Mouse (Mus musculus): ENCODE data around the gene Tfeb. TPM values are rescaled to one million over a fixed set of nuclear protein-coding genes. Genes with fewer than 3 reads are reported as not detected.

The Tfeb gene
- polyA plus RNA-seq, 1 experiment from 2014 or later, result 3.0 TPM

DNA sequence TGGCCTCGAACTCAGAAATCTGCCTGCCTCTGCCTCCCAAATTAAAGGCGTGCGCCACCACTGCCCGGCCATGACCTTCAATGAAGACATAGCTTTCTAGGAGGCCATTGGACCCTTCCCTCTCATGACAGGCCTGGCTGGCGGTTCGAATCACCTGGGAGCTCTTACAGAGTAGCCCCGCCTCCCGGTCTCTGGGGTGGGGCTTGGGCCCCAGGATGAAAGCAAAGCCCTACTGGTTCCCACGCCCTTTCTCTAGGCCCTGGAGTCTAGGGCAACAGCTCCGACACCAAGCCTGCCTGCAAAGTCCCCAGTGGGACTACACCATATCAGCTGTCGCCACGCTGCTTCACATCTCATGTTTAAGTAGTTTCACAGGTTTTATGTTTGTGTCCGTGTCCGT is 7.3 kb downstream of the Tfeb start:
- ATAC-seq (ENCODE audit: low FRiP score, low read depth), result no peak
- WGBS, result 93% methylated on average over 14 of the region's 14 CpGs

DNA sequence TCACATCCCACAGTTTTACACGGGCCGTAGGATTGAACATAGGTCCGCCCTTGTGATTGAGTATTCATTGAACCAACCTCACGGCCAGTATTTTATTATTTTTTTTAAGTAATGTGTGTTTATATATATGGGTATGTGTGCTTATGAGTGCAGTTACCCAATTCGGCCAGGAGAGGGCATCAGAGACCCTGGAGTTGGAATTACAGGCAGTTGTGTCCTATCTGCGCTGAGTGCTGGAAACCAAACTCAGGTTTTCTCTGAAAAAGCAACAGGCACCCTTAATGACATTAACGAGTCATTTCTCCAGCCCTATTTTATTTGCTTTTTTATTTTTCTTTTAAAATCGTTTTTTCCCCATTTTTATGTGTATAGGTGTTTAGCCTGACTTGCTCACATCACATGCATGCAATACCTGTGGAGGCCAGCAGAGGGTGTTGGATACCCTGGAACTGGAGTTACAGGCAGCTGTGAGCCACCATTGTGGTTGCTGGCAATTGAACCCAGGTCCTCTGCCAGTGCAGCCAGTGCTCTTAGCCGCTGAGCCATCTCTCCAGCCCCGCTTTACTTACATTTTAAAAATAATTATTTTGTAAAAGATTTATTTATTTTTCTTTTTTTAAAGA is 8.0 kb downstream of the Tfeb start:
- no peak overlapping the region for H3K4me2 ChIP-seq (replicated peaks)
- H3K4me1 ChIP-seq, result no peaks in the 10 kb centered on the region
- no peaks in the 10 kb centered on the region for H3K36me3 ChIP-seq
- no peaks in the 10 kb centered on the region for H3K9me3 ChIP-seq
- no peak for ATAC-seq (ENCODE audit: low FRiP score, low read depth)
- H3K27me3 ChIP-seq, result peaks cover 20% of the 10 kb centered on the region
- H3K4me3 ChIP-seq, result no peak overlapping the region
- H3K9ac ChIP-seq (replicated peaks), result no peak overlapping the region
- no peak overlapping the region for H3K27ac ChIP-seq (replicated peaks)
- WGBS, result 89% methylated on average over 10 of the region's 10 CpGs

More for the DNA sequence above, 7.3 kb downstream of the Tfeb start:
- Histone ChIP-seq H3K9ac (replicated peaks) (no peak overlapping the region), H3K27me3 (peaks cover 28% of the 10 kb centered on the region), H3K27ac (replicated peaks) (no peak overlapping the region), H3K4me3 (no peak overlapping the region), H3K9me3 (no peaks in the 10 kb centered on the region), H3K4me1 (peaks cover 6% of the 10 kb centered on the region), H3K4me2 (replicated peaks) (no peak overlapping the region), H3K36me3 (no peaks in the 10 kb centered on the region)

DNA sequence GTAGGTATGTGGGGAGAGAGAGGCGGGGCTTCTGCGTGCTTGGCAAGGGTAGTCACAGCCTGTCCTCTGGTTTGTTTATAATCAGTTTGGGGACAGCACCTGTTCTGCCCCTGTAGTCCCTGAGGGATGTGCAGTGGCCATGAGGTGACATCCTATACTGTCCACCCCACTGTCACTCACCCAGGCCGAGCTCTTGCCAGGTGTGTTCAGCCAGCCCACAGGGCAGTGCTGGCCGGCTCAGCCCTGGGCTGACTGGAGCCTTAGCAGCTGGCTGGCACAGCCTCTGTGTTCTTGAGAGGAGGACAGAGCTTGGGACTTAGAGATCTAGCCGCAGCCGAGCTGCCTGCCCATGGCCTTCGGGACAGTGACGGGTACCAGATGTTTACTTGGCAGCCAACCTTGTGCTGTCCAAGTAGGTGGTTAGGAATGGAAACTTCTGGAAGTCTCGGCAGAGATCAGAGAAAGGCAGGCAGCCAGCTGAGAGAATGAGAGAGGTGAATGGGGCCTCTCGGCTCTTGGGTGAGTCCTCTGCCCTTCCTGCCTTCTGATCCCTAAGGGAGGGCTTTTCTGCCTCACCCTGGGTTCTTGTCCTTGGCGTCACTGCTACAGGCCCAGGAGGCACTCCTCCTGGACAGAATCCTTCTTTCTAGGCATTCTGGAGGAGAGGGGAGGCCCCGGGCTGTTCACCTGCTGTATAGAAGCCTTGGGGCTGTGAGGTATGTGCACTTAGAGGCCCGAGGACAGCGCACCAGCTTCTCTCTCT is 12.1 kb downstream of the Tfeb start:
- Histone ChIP-seq H3K27ac (replicated peaks) (no peak overlapping the region), H3K36me3 (no peaks in the 10 kb centered on the region), H3K9me3 (no peaks in the 10 kb centered on the region; the same call in 1 of the 2 replicates), H3K9ac (replicated peaks) (no peak overlapping the region), H3K4me2 (replicated peaks) (no peak overlapping the region), H3K4me1 (no peaks in the 10 kb centered on the region), H3K4me3 (no peak overlapping the region), H3K27me3 (no peaks in the 10 kb centered on the region)
- WGBS, result 83% methylated on average over 14 of the region's 14 CpGs
- no peak for ATAC-seq (ENCODE audit: low FRiP score, low read depth)

DNA sequence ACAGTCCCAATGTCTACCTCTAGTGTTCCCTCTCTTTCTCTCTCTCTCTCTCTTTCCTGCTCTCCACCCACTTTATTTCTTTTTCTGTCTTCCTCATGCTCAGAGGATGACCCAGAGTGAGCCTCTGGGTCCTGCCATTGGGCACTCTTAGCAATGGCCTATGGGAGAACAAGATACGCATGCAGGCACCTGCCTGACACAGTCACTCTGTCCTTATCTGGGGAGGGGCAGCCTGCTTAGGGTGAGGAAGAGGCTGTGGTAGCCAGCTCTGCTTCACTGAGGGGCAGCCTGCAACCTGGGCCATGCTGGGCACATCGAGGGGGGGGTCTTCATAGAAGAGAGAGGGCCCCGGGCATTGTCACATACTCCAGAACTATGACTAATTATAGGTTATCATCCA is 12.8 kb downstream of the Tfeb start:
- H3K27me3 ChIP-seq, result no peaks in the 10 kb centered on the region
- 72% methylated on average over 3 of the region's 3 CpGs for WGBS

DNA sequence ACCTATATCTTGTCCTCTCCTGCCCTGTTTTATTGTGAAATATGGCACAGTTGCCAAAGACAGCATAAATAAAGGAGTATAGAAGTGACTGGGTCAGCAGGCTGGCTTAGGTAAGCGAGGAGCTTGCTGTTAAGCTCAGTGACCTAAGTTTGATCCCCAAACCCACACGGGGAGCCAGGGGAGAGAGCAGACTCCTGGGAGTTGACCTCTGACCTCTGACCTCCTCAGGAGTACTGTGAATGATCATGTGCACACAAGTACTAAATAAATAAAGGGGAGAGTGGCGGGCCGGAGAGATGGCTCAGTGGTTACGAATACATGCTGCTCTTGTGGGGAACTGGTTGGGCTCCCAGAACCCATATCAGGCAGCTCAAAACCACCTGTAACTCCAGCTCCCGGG is 13.3 kb downstream of the Tfeb start:
- ATAC-seq (ENCODE audit: low FRiP score, low read depth), result no peak
- H3K27me3 ChIP-seq, result no peaks in the 10 kb centered on the region
- no peak overlapping the region for H3K4me2 ChIP-seq (replicated peaks)
- 56% methylated on average over 6 of the region's 6 CpGs for WGBS
- no peaks in the 10 kb centered on the region; the same call in 1 of the 2 replicates for H3K9me3 ChIP-seq
- no peak overlapping the region for H3K27ac ChIP-seq (replicated peaks)
- no peaks in the 10 kb centered on the region for H3K36me3 ChIP-seq
- no peak overlapping the region for H3K4me3 ChIP-seq
- no peak overlapping the region for H3K9ac ChIP-seq (replicated peaks)
- no peaks in the 10 kb centered on the region for H3K4me1 ChIP-seq

More for the DNA sequence above, 12.8 kb downstream of the Tfeb start:
- ATAC-seq (ENCODE audit: low FRiP score, low read depth), result no peak
- Histone ChIP-seq H3K4me3 (no peak overlapping the region), H3K4me2 (replicated peaks) (no peak overlapping the region), H3K4me1 (no peaks in the 10 kb centered on the region), H3K36me3 (no peaks in the 10 kb centered on the region), H3K27ac (replicated peaks) (no peak overlapping the region), H3K9ac (replicated peaks) (no peak overlapping the region), H3K9me3 (no peaks in the 10 kb centered on the region; the same call in 1 of the 2 replicates)

DNA sequence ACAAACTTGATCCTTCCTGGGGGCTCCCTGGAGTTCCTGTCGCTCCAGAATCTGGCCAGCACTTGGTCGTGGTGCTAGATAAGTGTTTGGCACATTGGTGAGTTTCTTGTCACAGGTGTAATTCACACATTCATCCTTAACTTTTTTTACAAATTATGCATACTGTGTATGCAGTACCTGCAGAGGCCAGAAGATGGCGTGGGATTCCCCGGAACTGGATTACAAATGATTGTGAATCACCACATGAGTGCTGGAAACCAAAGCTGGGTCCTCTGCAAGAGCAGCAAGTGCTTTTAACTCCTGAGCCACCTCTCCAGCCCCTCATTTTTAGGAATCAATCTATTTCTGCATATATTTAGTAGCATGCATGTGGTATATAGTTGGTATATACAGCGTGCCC is 15.0 kb downstream of the Tfeb start:
- Histone ChIP-seq H3K4me2 (replicated peaks) (no peak overlapping the region), H3K9me3 (no peaks in the 10 kb centered on the region; the same call in 1 of the 2 replicates), H3K27ac (replicated peaks) (no peak overlapping the region), H3K4me3 (no peak overlapping the region), H3K4me1 (no peaks in the 10 kb centered on the region), H3K9ac (replicated peaks) (no peak overlapping the region), H3K27me3 (no peaks in the 10 kb centered on the region), H3K36me3 (no peaks in the 10 kb centered on the region)
- no peak for ATAC-seq (ENCODE audit: low FRiP score, low read depth)
- 72% methylated on average over 5 of the region's 5 CpGs for WGBS

DNA sequence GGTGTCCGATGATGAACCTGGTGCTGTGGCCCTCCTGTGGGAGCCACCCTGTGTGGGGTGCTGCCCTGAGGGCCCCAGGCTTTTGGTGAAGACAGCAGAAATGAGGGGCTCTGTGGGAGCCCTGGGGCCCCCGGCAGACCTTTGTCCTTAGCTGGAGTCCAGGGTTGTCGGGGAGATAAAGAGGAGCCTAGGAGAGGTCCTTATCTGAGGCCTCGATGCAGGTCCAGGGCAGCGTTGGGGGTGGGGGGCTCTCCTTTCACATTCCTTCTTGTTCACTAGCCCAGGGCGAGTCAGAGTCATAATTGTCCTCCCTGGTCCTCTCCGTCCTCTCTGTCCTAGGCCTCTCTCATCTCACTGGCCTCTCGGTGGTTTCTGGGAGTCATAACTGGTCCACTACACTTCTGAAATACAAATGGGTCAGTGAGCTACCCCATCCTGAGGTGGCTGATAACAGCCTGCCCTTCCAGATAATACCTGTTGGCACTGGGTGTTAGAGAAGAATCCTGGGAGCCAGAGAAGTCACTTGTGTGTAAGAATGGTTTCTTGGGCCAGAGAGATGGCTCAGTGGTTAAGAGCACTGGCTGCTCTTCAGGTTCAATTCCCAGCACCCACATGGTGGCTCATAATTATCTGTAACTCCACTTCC is 16.4 kb downstream of the Tfeb start:
- Histone ChIP-seq H3K4me3 (no peak overlapping the region), H3K4me2 (replicated peaks) (no peak overlapping the region), H3K27ac (replicated peaks) (no peak overlapping the region), H3K27me3 (peaks cover 5% of the 10 kb centered on the region; the same call in 1 of the 2 replicates), H3K36me3 (no peaks in the 10 kb centered on the region), H3K9ac (replicated peaks) (no peak overlapping the region), H3K4me1 (no peaks in the 10 kb centered on the region), H3K9me3 (no peaks in the 10 kb centered on the region; the same call in 1 of the 2 replicates)
- ATAC-seq (ENCODE audit: low FRiP score, low read depth), result no peak
- WGBS, result 78% methylated on average over 8 of the region's 8 CpGs

DNA sequence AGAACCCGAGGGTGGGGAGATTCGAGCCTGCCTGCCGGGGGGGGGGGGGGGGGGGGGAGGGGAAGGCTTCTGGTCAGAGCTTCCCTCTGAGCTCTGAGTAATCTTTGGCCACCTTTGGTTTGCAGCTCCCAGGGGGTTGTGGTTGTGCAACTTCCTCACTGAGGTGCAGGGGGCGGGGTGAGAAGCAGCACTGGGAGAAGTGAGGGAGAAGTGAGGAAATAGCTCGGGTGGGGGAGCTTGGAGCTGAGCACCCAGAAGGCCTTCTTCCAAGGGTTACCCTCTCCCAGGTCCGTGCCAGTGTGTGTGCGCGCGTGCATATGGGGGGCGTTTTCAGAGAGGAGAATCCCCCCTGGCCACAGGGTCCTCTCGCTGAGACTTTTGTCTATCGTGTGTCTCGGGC is 17.4 kb downstream of the Tfeb start:
- Histone ChIP-seq H3K36me3 (no peaks in the 10 kb centered on the region), H3K27ac (replicated peaks) (no peak overlapping the region), H3K9ac (replicated peaks) (no peak overlapping the region), H3K27me3 (peaks cover 5% of the 10 kb centered on the region; the same call in 1 of the 2 replicates), H3K9me3 (no peaks in the 10 kb centered on the region; the same call in 1 of the 2 replicates), H3K4me1 (no peaks in the 10 kb centered on the region), H3K4me2 (replicated peaks) (no peak overlapping the region), H3K4me3 (no peak overlapping the region)
- ATAC-seq (ENCODE audit: low FRiP score, low read depth), result no peak
- WGBS, result 80% methylated on average over 12 of the region's 13 CpGs

DNA sequence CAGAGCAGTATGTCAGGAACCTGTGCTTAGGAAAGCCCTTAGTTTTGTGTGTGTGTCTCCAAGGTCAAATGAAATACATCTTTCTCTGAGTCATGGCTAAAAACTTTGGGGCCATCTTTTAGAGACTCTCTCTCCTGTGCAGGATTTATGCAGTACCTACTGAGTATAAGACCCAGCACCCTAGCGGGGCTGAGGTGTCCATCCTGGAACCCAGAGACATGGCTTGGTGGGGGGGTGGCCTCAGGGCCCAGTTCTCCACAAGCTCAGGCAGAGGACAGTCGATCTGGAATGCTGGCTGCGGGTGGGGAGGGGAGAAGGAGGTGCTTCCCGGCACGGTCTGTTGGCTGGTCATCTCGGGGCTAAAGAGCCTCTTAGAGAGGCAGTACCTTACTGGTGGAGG is 19.5 kb downstream of the Tfeb start:
- H3K4me3 ChIP-seq, result no peak overlapping the region
- H3K27me3 ChIP-seq, result peaks cover 5% of the 10 kb centered on the region; the same call in 1 of the 2 replicates
- WGBS, result 50% methylated on average over 6 of the region's 6 CpGs

DNA sequence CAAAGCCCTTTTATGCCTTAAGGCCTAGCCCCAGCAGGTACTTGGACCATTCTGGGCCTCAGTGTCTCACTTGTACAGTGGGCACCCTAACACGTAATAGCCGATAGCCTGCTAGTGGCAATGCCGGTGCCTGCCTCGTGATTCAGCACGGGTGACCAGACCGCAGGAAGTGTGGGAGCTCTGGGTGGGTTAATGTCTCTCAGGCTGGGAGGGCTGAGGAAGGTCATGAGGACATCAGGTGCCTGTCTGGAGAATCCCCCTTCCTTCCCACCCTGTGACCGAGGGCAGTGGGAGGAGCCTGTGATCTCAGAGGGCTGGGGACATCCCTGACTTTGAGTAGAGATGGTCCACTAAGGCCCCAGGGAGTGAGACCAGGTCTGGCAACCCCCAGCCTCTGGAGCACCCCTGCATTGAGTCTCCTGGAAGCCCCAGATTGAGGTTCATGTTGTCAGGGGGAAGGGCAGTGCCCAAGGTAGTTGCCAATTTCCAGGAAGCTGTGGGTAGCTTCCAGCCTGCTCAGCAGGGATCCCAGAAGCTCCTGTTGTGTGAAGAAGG is 20.3 kb downstream of the Tfeb start:
- 88% methylated on average over 7 of the region's 7 CpGs for WGBS
- H3K4me3 ChIP-seq, result no peak overlapping the region
- ATAC-seq (ENCODE audit: low FRiP score, low read depth), result no peak
- no peak overlapping the region for H3K9ac ChIP-seq (replicated peaks)
- H3K9me3 ChIP-seq, result no peaks in the 10 kb centered on the region
- H3K4me1 ChIP-seq, result no peaks in the 10 kb centered on the region
- no peak overlapping the region for H3K27ac ChIP-seq (replicated peaks)
- peaks cover 5% of the 10 kb centered on the region; the same call in 1 of the 2 replicates for H3K27me3 ChIP-seq
- H3K36me3 ChIP-seq, result no peaks in the 10 kb centered on the region
- no peak overlapping the region for H3K4me2 ChIP-seq (replicated peaks)

More for the DNA sequence above, 19.5 kb downstream of the Tfeb start:
- Histone ChIP-seq H3K4me1 (no peaks in the 10 kb centered on the region), H3K9ac (replicated peaks) (no peak overlapping the region), H3K36me3 (no peaks in the 10 kb centered on the region), H3K9me3 (no peaks in the 10 kb centered on the region; the same call in 1 of the 2 replicates), H3K4me2 (replicated peaks) (no peak overlapping the region), H3K27ac (replicated peaks) (no peak overlapping the region)
- no peak for ATAC-seq (ENCODE audit: low FRiP score, low read depth)

DNA sequence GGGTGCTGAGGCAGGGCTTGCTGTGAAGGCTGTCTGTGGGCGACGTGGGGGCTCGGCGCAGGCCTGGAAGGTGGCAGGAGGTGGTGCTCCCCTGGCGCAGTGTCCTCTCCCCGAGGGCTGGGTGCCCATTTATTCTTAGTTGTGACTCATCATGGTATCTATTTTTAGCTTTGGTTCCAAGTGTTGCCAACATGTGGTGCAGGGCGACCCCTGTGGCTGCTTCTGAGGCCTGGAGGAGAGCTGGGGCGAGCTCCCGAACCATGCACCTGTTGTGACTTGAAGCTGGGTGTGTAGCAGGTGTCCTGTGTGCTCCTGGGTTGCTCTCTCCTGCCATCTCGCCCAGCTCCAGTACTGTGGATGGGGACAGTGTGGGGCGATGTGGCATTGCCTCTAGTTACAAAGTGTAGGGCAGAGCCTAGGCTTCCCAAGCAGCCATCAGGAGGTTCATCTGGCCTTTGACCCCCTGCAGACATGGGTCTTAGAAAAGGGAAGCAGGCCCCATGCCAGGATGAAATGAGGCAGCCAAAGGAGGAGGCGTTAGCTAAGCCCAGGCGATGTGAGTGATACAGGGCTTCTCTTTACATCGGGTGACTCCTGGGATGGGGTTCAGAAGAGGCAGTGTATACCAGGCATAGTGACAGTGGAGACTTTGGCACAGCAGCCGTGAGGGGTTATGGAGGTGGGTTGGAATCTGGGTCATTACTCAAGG is 23.0 kb downstream of the Tfeb start:
- WGBS, result 78% methylated on average over 15 of the region's 15 CpGs
- H3K27me3 ChIP-seq, result peaks cover 5% of the 10 kb centered on the region; the same call in 1 of the 2 replicates
- H3K4me3 ChIP-seq, result no peak overlapping the region
- H3K36me3 ChIP-seq, result no peaks in the 10 kb centered on the region
- H3K4me2 ChIP-seq (replicated peaks), result no peak overlapping the region
- ATAC-seq (ENCODE audit: low FRiP score, low read depth), result no peak
- no peaks in the 10 kb centered on the region for H3K9me3 ChIP-seq
- H3K4me1 ChIP-seq, result 0 out of 2 replicates have a peak, but pooled peaks cover 4% of the 10 kb centered on the region
- no peak overlapping the region for H3K9ac ChIP-seq (replicated peaks)
- no peak overlapping the region for H3K27ac ChIP-seq (replicated peaks)
